Mouse (Mus musculus): ENCODE measurements around the gene Grifin. TPM values are rescaled to one million over a fixed set of nuclear protein-coding genes. Genes with fewer than 3 reads are reported as not detected.
A peak's percentile ranks its signal among the peaks of the same experiment; 100 is the strongest.

Gene Grifin
- total and polyA plus RNA-seq, 2 experiments from 2014 or later, result 0.36 TPM; not detected in 1

- no peak for ATAC-seq
- no peak overlapping the region for H3K4me2 ChIP-seq (ENCODE audit: low read depth)
- H3K9ac ChIP-seq, result no peak overlapping the region
- no peak overlapping the region for H3K27ac ChIP-seq (ENCODE audit: low read depth, low read length)
- H3K4me1 ChIP-seq (ENCODE audit: insufficient read depth), result no peaks in the 10 kb centered on the region
- no peak for TF ChIP-seq CTCF (IDR thresholded peaks at IDR 0.05; ENCODE audit: low read depth)
- no peaks in the 10 kb centered on the region for H3K27me3 ChIP-seq (ENCODE audit: insufficient read depth, low read length)
- H3K9me3 ChIP-seq (ENCODE audit: low read length), result no peaks in the 10 kb centered on the region
- WGBS, result 53% methylated on average over 2 of the region's 2 CpGs
- no peak overlapping the region for H3K4me3 ChIP-seq (ENCODE audit: low read depth, low read length)
- H3K36me3 ChIP-seq (ENCODE audit: insufficient read depth), result peaks cover 28% of the 10 kb centered on the region
- DNase-seq, result no peak
Observed at GRCm38 (mm10) chr5:140526754-140527153, 38.1 kb downstream of the Grifin start.

- H3K9ac ChIP-seq, result no peak overlapping the region
- peaks cover 16% of the 10 kb centered on the region for H3K36me3 ChIP-seq (ENCODE audit: insufficient read depth)
- no peak overlapping the region for H3K27ac ChIP-seq (ENCODE audit: low read depth, low read length)
- H3K4me3 ChIP-seq (ENCODE audit: low read depth, low read length), result no peak overlapping the region
- ATAC-seq (no peak), DNase-seq (no peak)
- no peaks in the 10 kb centered on the region for H3K9me3 ChIP-seq (ENCODE audit: low read length)
- 97% methylated on average over 1 of the region's 1 CpGs for WGBS
- no peaks in the 10 kb centered on the region for H3K4me1 ChIP-seq (ENCODE audit: insufficient read depth)
- H3K27me3 ChIP-seq (ENCODE audit: insufficient read depth, low read length), result no peaks in the 10 kb centered on the region
- no peak overlapping the region for H3K4me2 ChIP-seq (ENCODE audit: low read depth)
- no peak for TF ChIP-seq CTCF (IDR thresholded peaks at IDR 0.05; ENCODE audit: low read depth)
Observed at GRCm38 (mm10) chr5:140521196-140521595, 43.7 kb downstream of the Grifin start.

DNA sequence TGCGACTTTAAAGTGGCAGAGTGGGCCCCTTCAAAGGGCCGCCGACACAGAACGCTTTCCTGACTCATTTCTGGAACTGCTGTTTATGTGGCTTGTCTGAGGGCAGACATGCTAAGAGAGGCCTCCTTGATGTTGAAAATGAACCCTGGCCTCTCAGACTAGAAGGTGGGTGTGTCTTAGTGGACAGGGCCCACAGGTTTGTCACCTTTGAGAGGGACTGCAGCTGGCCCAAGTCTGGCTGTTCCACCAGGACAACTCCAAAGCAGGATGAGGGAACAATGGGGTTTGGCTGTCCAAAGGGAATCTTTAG, 47.0 kb downstream of the Grifin start:
- no peaks in the 10 kb centered on the region for H3K27me3 ChIP-seq (ENCODE audit: insufficient read depth, low read length)
- ATAC-seq, result no peak
- 84% methylated on average over 4 of the region's 4 CpGs for WGBS

GRCm38 (mm10) chr5:140517159-140517920, 47.5 kb downstream of the Grifin start:
- Histone ChIP-seq H3K4me3 (ENCODE audit: low read depth, low read length) (no peak overlapping the region), H3K27me3 (ENCODE audit: insufficient read depth, low read length) (no peaks in the 10 kb centered on the region), H3K9me3 (ENCODE audit: low read length) (no peaks in the 10 kb centered on the region), H3K36me3 (ENCODE audit: insufficient read depth) (no peaks in the 10 kb centered on the region; the same call in 1 of the 2 replicates), H3K4me2 (ENCODE audit: low read depth) (no peak overlapping the region), H3K27ac (ENCODE audit: low read depth, low read length) (no peak overlapping the region; the same call in 1 of the 2 replicates), H3K4me1 (ENCODE audit: insufficient read depth) (no peaks in the 10 kb centered on the region), H3K9ac (no peak overlapping the region)
- DNase-seq (no peak), ATAC-seq (no peak)
- 89% methylated on average over 21 of the region's 21 CpGs for WGBS
- no peak for TF ChIP-seq CTCF (IDR thresholded peaks at IDR 0.05; ENCODE audit: low read depth)

More for the DNA sequence above, 47.0 kb downstream of the Grifin start:
- H3K36me3 ChIP-seq (ENCODE audit: insufficient read depth), result no peaks in the 10 kb centered on the region
- no peaks in the 10 kb centered on the region for H3K4me1 ChIP-seq (ENCODE audit: insufficient read depth)
- H3K9me3 ChIP-seq (ENCODE audit: low read length), result no peaks in the 10 kb centered on the region
- H3K9ac ChIP-seq, result no peak overlapping the region
- H3K27ac ChIP-seq (ENCODE audit: low read depth, low read length), result no peak overlapping the region
- no peak for TF ChIP-seq CTCF (IDR thresholded peaks at IDR 0.05; ENCODE audit: low read depth)
- no peak overlapping the region for H3K4me3 ChIP-seq (ENCODE audit: low read depth, low read length)
- DNase-seq, result no peak
- no peak overlapping the region for H3K4me2 ChIP-seq (ENCODE audit: low read depth)

GRCm38 (mm10) chr5:140514799-140515486, 49.9 kb downstream of the Grifin start:
- TF ChIP-seq CTCF (IDR thresholded peaks at IDR 0.05; ENCODE audit: low read depth), result no peak
- no peaks in the 10 kb centered on the region for H3K9me3 ChIP-seq (ENCODE audit: low read length)
- 53% methylated on average over 7 of the region's 7 CpGs for whole genome bisulfite sequencing
- no peaks in the 10 kb centered on the region; the same call in 1 of the 2 replicates for H3K36me3 ChIP-seq (ENCODE audit: insufficient read depth)
- no peaks in the 10 kb centered on the region for H3K27me3 ChIP-seq (ENCODE audit: insufficient read depth, low read length)
- DNase-seq (no peak), ATAC-seq (no peak)
- H3K4me1 ChIP-seq (ENCODE audit: insufficient read depth), result peaks cover 8% of the 10 kb centered on the region; the same call in 1 of the 2 replicates
- no peak overlapping the region for H3K4me2 ChIP-seq (ENCODE audit: low read depth)
- H3K9ac ChIP-seq, result no peak overlapping the region
- no peak overlapping the region for H3K4me3 ChIP-seq (ENCODE audit: low read depth, low read length)
- H3K27ac ChIP-seq (ENCODE audit: low read depth, low read length), result peak overlapping the region; percentile 50; the same call in 1 of the 2 replicates

DNA sequence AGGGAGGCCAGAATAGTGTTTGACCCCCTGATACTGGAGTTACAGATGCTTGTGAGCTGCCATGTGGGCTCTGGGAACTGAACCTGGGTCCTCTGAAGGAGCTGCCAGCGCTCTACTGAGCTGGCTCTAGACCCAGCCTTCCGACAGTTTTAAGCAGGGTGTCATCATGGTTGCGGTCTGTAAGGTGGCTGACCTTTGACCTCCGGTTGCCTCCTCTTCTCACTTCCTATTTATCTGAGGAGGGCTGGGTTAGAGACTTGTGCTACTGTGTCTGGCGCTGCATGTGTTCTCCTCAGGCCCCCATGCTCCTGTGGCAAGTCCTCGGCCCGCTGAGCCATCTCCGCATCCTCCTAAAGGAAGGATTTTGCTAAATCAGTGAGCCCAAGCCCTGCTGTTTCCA, 51.0 kb downstream of the Grifin start:
- H3K4me2 ChIP-seq (ENCODE audit: low read depth), result no peak overlapping the region
- no peaks in the 10 kb centered on the region for H3K9me3 ChIP-seq (ENCODE audit: low read length)
- H3K27ac ChIP-seq (ENCODE audit: low read depth, low read length), result no peak overlapping the region
- H3K4me1 ChIP-seq (ENCODE audit: insufficient read depth), result peaks cover 11% of the 10 kb centered on the region; the same call in 1 of the 2 replicates
- TF ChIP-seq CTCF (IDR thresholded peaks at IDR 0.05; ENCODE audit: low read depth), result no peak
- no peak overlapping the region for H3K9ac ChIP-seq
- 77% methylated on average over 8 of the region's 8 CpGs for WGBS
- H3K27me3 ChIP-seq (ENCODE audit: insufficient read depth, low read length), result no peaks in the 10 kb centered on the region
- H3K36me3 ChIP-seq (ENCODE audit: insufficient read depth), result no peaks in the 10 kb centered on the region; the same call in 1 of the 2 replicates
- no peak for DNase-seq
- H3K4me3 ChIP-seq (ENCODE audit: low read depth, low read length), result no peak overlapping the region
- no peak for ATAC-seq

Other genes starting within 250 kb of the Grifin start
- gene Mad1l1, start 243.5 kb downstream of the Grifin start, total RNA-seq (2014; rRNA removed), result 21.3 and 22.8 TPM in 2 replicates
- gene Mad1l1, start 243.5 kb downstream of the Grifin start, polyA plus RNA-seq (2015; fragmentation: Nextera tagmentation; extraction: Ambion mirVana), result 26.7 and 29.5 TPM in 2 replicates
- gene Nudt1, start 243.4 kb downstream of the Grifin start, total RNA-seq (2014; rRNA removed), result 5.6 and 11.4 TPM in 2 replicates
- gene Nudt1, start 243.4 kb downstream of the Grifin start, polyA plus RNA-seq (2015; fragmentation: Nextera tagmentation; extraction: Ambion mirVana), result 13.5 and 14.7 TPM in 2 replicates
- 16.0 and 16.2 TPM in 2 replicates for gene Mrm2, start 233.2 kb downstream of the Grifin start, total RNA-seq (2014; rRNA removed)
- gene Mrm2, start 233.2 kb downstream of the Grifin start, polyA plus RNA-seq (2015; fragmentation: Nextera tagmentation; extraction: Ambion mirVana), result 14.8 and 15.9 TPM in 2 replicates
- gene Snx8, start 175.8 kb downstream of the Grifin start, total RNA-seq (2014; rRNA removed), result 42.8 and 54.6 TPM in 2 replicates
- gene Snx8, start 175.8 kb downstream of the Grifin start, polyA plus RNA-seq (2015; fragmentation: Nextera tagmentation; extraction: Ambion mirVana), result 21.1 and 31.1 TPM in 2 replicates
- gene Eif3b, start 145.7 kb downstream of the Grifin start, total RNA-seq (2014; rRNA removed), result 32.3 and 41.4 TPM in 2 replicates
- 64.0 and 73.0 TPM in 2 replicates for gene Eif3b, start 145.7 kb downstream of the Grifin start, polyA plus RNA-seq (2015; fragmentation: Nextera tagmentation; extraction: Ambion mirVana)
- gene Gm4869, start 119.4 kb downstream of the Grifin start, total RNA-seq (2014; rRNA removed), result 0.10 TPM in 1 of 2 replicates, not detected in the other
- gene Gm4869, start 119.4 kb downstream of the Grifin start, polyA plus RNA-seq (2015; fragmentation: Nextera tagmentation; extraction: Ambion mirVana), result not detected in 2 replicates
- 11.0 and 11.5 TPM in 2 replicates for gene Chst12, start 59.5 kb downstream of the Grifin start, total RNA-seq (2014; rRNA removed)
- 19.1 and 22.4 TPM in 2 replicates for gene Chst12, start 59.5 kb downstream of the Grifin start, polyA plus RNA-seq (2015; fragmentation: Nextera tagmentation; extraction: Ambion mirVana)
- gene Lfng, start 42.2 kb upstream of the Grifin start, total RNA-seq (2014; rRNA removed), result 39.4 and 53.7 TPM in 2 replicates
- 19.2 and 23.0 TPM in 2 replicates for gene Lfng, start 42.2 kb upstream of the Grifin start, polyA plus RNA-seq (2015; fragmentation: Nextera tagmentation; extraction: Ambion mirVana)
- 114 and 163 TPM in 2 replicates for gene Ttyh3, start 84.0 kb upstream of the Grifin start, total RNA-seq (2014; rRNA removed)
- 65.0 and 67.9 TPM in 2 replicates for gene Ttyh3, start 84.0 kb upstream of the Grifin start, polyA plus RNA-seq (2015; fragmentation: Nextera tagmentation; extraction: Ambion mirVana)
- gene Iqce, start 137.3 kb upstream of the Grifin start, total RNA-seq (2014; rRNA removed), result 30.6 TPM in 2 replicates
- 19.0 and 27.1 TPM in 2 replicates for gene Iqce, start 137.3 kb upstream of the Grifin start, polyA plus RNA-seq (2015; fragmentation: Nextera tagmentation; extraction: Ambion mirVana)
- 30.0 and 39.1 TPM in 2 replicates for gene Brat1, start 139.9 kb upstream of the Grifin start, total RNA-seq (2014; rRNA removed)
- gene Brat1, start 139.9 kb upstream of the Grifin start, polyA plus RNA-seq (2015; fragmentation: Nextera tagmentation; extraction: Ambion mirVana), result 15.8 and 17.4 TPM in 2 replicates
- 12.1 and 12.2 TPM in 2 replicates for gene Amz1, start 159.1 kb upstream of the Grifin start, total RNA-seq (2014; rRNA removed)
- gene Amz1, start 159.1 kb upstream of the Grifin start, polyA plus RNA-seq (2015; fragmentation: Nextera tagmentation; extraction: Ambion mirVana), result 8.7 and 14.2 TPM in 2 replicates

Data from forebrain, postnatal 0 days (tissue).